Mouse (Mus musculus): ENCODE data around the gene Rb1. TPM values are rescaled to one million over a fixed set of nuclear protein-coding genes. Genes with fewer than 3 reads are reported as not detected.

Gene Rb1
- polyA plus RNA-seq, 1 experiment from 2014 or later = 15.8 TPM

DNA sequence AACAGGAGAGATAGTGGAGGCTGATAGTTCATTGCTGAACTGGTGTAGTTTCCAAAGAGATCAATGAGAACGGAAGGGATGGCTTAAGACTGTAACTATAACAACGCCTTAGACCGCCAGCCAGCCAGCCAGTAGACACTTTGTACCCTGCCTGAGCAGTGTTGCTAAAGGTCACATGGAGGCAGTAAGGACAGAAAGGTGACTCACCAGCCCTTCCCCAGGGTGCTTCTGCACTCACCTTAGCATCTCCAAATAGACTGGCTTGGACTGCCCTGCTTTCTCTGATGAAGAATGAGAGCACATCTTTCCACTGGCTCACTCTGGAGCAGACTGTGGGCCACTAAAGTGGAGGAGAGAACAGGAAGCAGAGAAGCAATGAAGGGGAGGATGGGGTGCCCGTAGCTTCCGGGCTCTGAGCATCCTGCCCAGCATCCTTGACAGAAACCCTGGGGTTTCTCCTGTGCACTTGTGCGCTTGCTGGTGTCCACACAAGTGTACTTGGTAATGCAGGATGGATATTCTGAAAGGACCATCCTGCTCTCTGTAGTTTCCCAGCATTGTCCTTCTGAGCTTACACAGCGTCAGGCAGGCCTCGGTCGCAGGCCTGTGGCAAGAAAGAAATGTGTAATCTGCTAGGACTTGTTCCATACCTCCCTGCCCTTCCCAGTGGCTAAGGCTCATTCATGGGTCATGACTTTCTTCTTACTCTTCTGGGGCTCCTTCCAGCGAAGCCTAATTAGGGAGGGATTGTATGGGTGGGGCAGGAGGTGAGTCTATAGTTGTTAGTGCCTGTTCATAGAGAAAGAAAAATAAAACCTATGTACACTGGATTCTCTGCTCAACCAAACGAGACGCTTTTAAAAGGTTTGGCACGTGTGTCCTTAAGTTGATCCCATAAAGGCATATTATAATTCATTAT is 155.4 kb downstream of the Rb1 start:
- Histone ChIP-seq H3K9me3 (ENCODE audit: control insufficient read depth, low read length) (no peaks in the 10 kb centered on the region), H3K27me3 (replicated peaks; ENCODE audit: control insufficient read depth, insufficient read depth, low read length) (no peaks in the 10 kb centered on the region), H3K36me3 (ENCODE audit: control insufficient read depth, insufficient read depth) (peaks cover 11% of the 10 kb centered on the region), H3K9ac (replicated peaks; ENCODE audit: low read depth, low read length) (no peak overlapping the region), H3K4me3 (replicated peaks; ENCODE audit: low read length) (no peak overlapping the region), H3K27ac (ENCODE audit: low read length) (no peak overlapping the region), H3K4me1 (replicated peaks; ENCODE audit: control insufficient read depth, insufficient read depth, low read length) (peaks cover 17% of the 10 kb centered on the region), H3K4me2 (ENCODE audit: low read length) (no peak overlapping the region)
- ATAC-seq = no peak
- 72% methylated on average over 13 of the region's 13 CpGs for WGBS

DNA sequence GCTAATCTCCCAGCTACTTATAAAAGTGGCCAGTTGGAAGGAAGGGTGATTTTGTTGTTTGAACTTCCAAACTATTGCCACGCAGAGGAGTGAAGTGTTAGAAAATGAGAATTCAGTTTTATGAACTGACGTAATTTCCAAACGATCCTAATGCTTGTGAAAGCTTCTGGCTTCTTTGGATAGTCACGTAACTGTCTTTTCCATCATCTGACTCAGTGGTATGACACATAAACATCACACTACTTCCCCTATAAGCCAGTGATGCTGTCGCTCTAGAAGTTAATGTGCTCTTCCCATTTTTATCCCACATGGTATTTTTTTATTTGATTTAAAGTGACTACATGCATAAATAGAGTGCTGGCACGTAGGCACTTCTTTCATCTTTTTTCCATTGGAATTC is 157.0 kb downstream of the Rb1 start:
- 88% methylated on average over 6 of the region's 6 CpGs for WGBS
- Histone ChIP-seq H3K36me3 (ENCODE audit: control insufficient read depth, insufficient read depth) (peaks cover 18% of the 10 kb centered on the region), H3K9ac (replicated peaks; ENCODE audit: low read depth, low read length) (no peak overlapping the region), H3K9me3 (ENCODE audit: control insufficient read depth, low read length) (no peaks in the 10 kb centered on the region), H3K4me2 (ENCODE audit: low read length) (no peak overlapping the region), H3K27me3 (replicated peaks; ENCODE audit: control insufficient read depth, insufficient read depth, low read length) (no peaks in the 10 kb centered on the region), H3K4me1 (replicated peaks; ENCODE audit: control insufficient read depth, insufficient read depth, low read length) (peaks cover 6% of the 10 kb centered on the region), H3K4me3 (replicated peaks; ENCODE audit: low read length) (no peak overlapping the region), H3K27ac (ENCODE audit: low read length) (no peak overlapping the region)
- ATAC-seq = no peak

DNA sequence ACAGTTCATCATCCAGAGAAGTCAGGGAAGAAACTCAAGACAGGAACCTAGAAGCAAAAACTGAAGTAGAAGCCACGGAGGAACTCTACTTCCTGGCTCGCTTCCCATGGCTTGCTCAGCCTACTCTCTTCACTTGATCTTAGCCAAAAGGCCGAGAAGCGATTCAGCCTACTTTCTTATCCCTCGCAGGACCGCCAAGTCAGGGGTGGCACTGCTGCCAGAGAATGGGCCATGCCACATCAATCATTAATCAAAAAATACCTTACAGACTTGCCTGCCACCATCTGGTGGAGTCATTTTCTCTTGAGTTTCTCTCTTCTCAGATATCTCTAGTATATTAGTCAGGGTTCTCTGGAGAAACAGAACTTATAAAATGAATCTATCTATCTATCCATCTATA is 160.5 kb downstream of the Rb1 start:
- Histone ChIP-seq H3K36me3 (ENCODE audit: control insufficient read depth, insufficient read depth) (peaks cover 33% of the 10 kb centered on the region), H3K27ac (ENCODE audit: low read length) (no peak overlapping the region), H3K4me1 (replicated peaks; ENCODE audit: control insufficient read depth, insufficient read depth, low read length) (no peaks in the 10 kb centered on the region), H3K4me3 (replicated peaks; ENCODE audit: low read length) (no peak overlapping the region), H3K27me3 (replicated peaks; ENCODE audit: control insufficient read depth, insufficient read depth, low read length) (no peaks in the 10 kb centered on the region), H3K4me2 (ENCODE audit: low read length) (no peak overlapping the region), H3K9me3 (ENCODE audit: control insufficient read depth, low read length) (no peaks in the 10 kb centered on the region), H3K9ac (replicated peaks; ENCODE audit: low read depth, low read length) (no peak overlapping the region)
- WGBS = 94% methylated on average over 6 of the region's 6 CpGs
- ATAC-seq = no peak

DNA sequence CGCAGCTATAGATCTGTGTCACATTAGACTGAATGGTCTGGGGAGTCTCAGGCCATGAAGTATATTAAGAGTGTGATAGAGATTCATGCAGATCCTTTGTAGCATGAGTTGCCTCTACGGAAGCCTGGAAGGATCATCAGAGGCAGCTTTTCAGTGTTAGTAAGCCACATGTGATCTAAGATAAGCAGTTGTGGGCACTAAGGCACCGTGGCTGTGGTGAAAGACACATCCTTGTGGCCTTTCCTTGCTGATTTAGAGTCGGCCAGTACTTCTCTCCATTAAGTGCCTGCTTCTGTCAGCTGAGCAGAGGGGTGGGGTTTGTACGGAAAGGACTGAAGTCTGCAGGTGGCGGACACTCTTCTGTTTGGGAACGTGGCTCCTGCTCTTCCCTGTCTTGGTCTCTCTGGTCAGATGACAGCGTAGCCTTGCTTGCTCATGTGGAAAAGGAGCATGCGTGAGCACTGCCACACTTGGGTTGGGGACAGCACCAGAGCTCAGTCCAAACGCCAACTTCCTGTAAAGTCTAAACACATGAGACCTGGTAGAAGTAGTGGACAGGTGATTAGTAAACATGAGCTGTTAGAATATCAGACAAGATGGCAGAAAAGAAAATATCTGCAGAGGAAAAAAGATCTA is 162.1 kb downstream of the Rb1 start:
- no peak overlapping the region for H3K9ac ChIP-seq (replicated peaks; ENCODE audit: low read depth, low read length)
- H3K4me2 ChIP-seq (ENCODE audit: low read length) = no peak overlapping the region
- no peaks in the 10 kb centered on the region for H3K4me1 ChIP-seq (replicated peaks; ENCODE audit: control insufficient read depth, insufficient read depth, low read length)
- WGBS = 96% methylated on average over 10 of the region's 10 CpGs
- ATAC-seq = no peak
- no peak overlapping the region for H3K27ac ChIP-seq (ENCODE audit: low read length)
- H3K9me3 ChIP-seq (ENCODE audit: control insufficient read depth, low read length) = no peaks in the 10 kb centered on the region
- no peaks in the 10 kb centered on the region for H3K27me3 ChIP-seq (replicated peaks; ENCODE audit: control insufficient read depth, insufficient read depth, low read length)
- H3K4me3 ChIP-seq (replicated peaks; ENCODE audit: low read length) = no peak overlapping the region
- H3K36me3 ChIP-seq (ENCODE audit: control insufficient read depth, insufficient read depth) = peaks cover 33% of the 10 kb centered on the region

DNA sequence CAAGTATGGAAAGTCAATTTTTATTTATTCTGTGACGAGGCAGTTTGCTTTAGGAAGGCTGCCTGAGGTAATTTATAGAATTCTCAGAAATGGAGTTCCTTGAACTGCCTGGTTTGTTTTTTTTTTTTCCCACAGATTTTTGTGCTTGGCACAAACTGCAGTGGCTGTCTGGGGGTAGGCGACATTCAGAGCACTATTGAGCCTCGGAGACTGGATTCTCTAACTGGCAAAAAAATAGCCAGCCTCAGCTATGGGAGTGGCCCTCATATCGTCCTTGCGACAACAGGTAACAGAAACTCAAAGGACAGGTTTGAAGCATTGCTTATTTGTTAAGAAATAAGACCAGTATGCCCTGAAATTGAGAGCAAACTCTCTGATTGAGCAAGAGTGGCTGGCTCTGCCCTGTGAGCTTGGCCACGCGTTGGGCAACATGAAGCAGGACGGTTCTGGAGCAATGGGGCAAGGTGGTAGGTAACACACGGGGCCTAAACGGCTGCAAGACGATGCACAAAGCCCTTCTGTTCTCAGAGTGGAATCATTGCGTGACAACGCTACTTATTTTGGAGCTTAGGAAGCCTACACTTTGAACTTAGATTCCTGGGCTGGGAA is 163.3 kb downstream of the Rb1 start:
- H3K27ac ChIP-seq (ENCODE audit: low read length) = no peak overlapping the region
- no peak overlapping the region for H3K4me3 ChIP-seq (replicated peaks; ENCODE audit: low read length)
- H3K36me3 ChIP-seq (ENCODE audit: control insufficient read depth, insufficient read depth) = peaks cover 28% of the 10 kb centered on the region
- no peaks in the 10 kb centered on the region for H3K27me3 ChIP-seq (replicated peaks; ENCODE audit: control insufficient read depth, insufficient read depth, low read length)
- H3K9ac ChIP-seq (replicated peaks; ENCODE audit: low read depth, low read length) = no peak overlapping the region
- WGBS = 88% methylated on average over 13 of the region's 13 CpGs
- H3K4me2 ChIP-seq (ENCODE audit: low read length) = no peak overlapping the region
- no peaks in the 10 kb centered on the region for H3K4me1 ChIP-seq (replicated peaks; ENCODE audit: control insufficient read depth, insufficient read depth, low read length)
- no peak for ATAC-seq
- no peaks in the 10 kb centered on the region for H3K9me3 ChIP-seq (ENCODE audit: control insufficient read depth, low read length)

DNA sequence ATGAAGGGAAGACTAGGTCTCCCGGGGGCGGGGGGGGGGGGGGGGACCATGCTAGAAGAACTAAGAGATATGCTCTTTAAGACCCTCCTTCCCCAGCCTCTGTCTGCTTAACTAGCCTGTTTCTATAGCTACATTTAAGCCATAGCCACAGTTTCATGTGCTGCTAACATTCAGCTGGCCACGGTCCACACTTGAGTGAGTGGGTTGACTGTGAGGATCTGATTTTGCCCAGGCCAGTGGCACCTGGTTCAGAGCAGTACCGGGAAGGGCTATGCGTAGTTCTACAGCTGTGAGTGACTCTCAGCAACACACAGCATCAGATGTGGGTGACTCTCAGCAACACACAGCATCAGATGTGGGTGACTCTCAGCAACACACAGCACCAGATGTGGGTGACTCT is 164.3 kb downstream of the Rb1 start:
- peaks cover 26% of the 10 kb centered on the region for H3K36me3 ChIP-seq (ENCODE audit: control insufficient read depth, insufficient read depth)
- 96% methylated on average over 5 of the region's 5 CpGs for whole genome bisulfite sequencing

DNA sequence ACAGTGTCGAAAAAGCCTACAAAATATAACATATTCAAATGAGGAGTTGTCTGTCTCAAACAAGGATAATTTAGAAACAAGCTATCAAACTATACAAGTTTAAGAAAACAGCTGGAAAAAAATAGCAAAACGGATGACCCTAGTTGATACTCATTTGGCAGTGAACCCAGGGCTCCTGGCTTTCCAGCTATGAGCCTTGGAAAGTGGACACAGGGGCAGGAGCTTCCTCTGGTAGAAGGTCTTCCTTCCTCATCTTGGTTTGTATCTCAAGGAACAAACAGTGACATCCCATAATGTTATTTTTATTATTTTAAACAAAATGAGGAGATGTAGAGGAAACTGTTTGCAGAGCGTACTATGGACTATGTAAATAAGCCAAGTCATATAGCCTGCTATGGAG is 177.5 kb downstream of the Rb1 start:
- H3K9me3 ChIP-seq (ENCODE audit: control insufficient read depth, low read length) = no peaks in the 10 kb centered on the region
- no peak overlapping the region for H3K9ac ChIP-seq (replicated peaks; ENCODE audit: low read depth, low read length)
- peaks cover 11% of the 10 kb centered on the region for H3K4me1 ChIP-seq (replicated peaks; ENCODE audit: control insufficient read depth, insufficient read depth, low read length)
- no peak overlapping the region for H3K4me3 ChIP-seq (replicated peaks; ENCODE audit: low read length)
- 81% methylated on average over 3 of the region's 3 CpGs for WGBS
- no peak for ATAC-seq
- H3K4me2 ChIP-seq (ENCODE audit: low read length) = no peak overlapping the region
- 0 out of 2 replicates have a peak, but pooled peaks cover 2% of the 10 kb centered on the region for H3K36me3 ChIP-seq (ENCODE audit: control insufficient read depth, insufficient read depth)
- no peaks in the 10 kb centered on the region for H3K27me3 ChIP-seq (replicated peaks; ENCODE audit: control insufficient read depth, insufficient read depth, low read length)
- no peak overlapping the region for H3K27ac ChIP-seq (ENCODE audit: low read length)

More for the DNA sequence above, 164.3 kb downstream of the Rb1 start:
- no peaks in the 10 kb centered on the region for H3K27me3 ChIP-seq (replicated peaks; ENCODE audit: control insufficient read depth, insufficient read depth, low read length)
- no peak overlapping the region for H3K4me2 ChIP-seq (ENCODE audit: low read length)
- H3K9me3 ChIP-seq (ENCODE audit: control insufficient read depth, low read length) = no peaks in the 10 kb centered on the region
- ATAC-seq = no peak
- H3K27ac ChIP-seq (ENCODE audit: low read length) = no peak overlapping the region
- no peak overlapping the region for H3K4me3 ChIP-seq (replicated peaks; ENCODE audit: low read length)
- H3K4me1 ChIP-seq (replicated peaks; ENCODE audit: control insufficient read depth, insufficient read depth, low read length) = no peaks in the 10 kb centered on the region
- no peak overlapping the region for H3K9ac ChIP-seq (replicated peaks; ENCODE audit: low read depth, low read length)

DNA sequence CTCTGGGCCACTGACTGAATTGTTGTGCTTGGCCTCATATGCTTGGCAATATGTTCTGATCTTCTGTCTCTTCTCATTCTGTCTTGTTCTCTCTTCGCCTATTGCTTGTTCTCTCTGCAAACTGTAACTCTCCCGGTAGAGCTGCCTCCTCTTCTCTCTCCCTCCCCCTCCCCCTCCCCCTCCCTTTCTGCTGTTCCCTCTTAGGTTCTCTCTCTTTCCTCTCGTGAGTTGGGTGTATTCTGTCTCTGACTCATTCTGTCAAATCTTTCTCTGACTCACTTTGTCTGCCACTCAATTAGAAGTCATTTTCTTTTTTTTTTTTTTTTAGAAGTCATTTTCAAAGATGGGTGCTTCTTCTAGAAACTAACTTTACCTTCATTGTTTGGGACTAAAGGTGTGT is 178.9 kb downstream of the Rb1 start:
- peaks cover 17% of the 10 kb centered on the region for H3K4me1 ChIP-seq (replicated peaks; ENCODE audit: control insufficient read depth, insufficient read depth, low read length)
- H3K27me3 ChIP-seq (replicated peaks; ENCODE audit: control insufficient read depth, insufficient read depth, low read length) = no peaks in the 10 kb centered on the region
- no peak overlapping the region for H3K4me3 ChIP-seq (replicated peaks; ENCODE audit: low read length)
- no peaks in the 10 kb centered on the region for H3K36me3 ChIP-seq (ENCODE audit: control insufficient read depth, insufficient read depth)
- no peak for ATAC-seq
- H3K9ac ChIP-seq (replicated peaks; ENCODE audit: low read depth, low read length) = no peak overlapping the region
- H3K4me2 ChIP-seq (ENCODE audit: low read length) = no peak overlapping the region
- no peaks in the 10 kb centered on the region for H3K9me3 ChIP-seq (ENCODE audit: control insufficient read depth, low read length)
- WGBS = 55% methylated on average over 3 of the region's 3 CpGs
- H3K27ac ChIP-seq (ENCODE audit: low read length) = no peak overlapping the region

DNA sequence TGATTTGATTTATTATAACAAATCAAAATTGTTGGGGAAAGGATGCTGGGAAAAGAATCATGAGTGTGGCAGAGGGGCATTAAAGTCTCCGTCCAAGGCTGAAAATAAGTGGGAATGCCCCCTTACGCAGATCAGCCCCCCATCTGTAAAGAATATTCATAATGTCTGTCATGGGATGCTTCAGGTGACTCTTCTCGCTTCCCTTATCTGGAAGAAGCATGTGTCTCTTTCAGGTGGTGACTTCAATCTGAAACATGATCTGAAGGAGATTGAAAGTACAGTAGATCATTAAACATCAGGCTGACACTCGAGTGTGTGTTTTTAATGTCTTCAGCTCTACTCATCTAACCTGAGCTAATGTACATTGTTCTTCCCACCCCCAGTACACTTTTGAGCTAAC is 180.1 kb downstream of the Rb1 start:
- peaks cover 17% of the 10 kb centered on the region for H3K4me1 ChIP-seq (replicated peaks; ENCODE audit: control insufficient read depth, insufficient read depth, low read length)
- no peak overlapping the region for H3K4me2 ChIP-seq (ENCODE audit: low read length)
- 97% methylated on average over 4 of the region's 4 CpGs for WGBS
- H3K9me3 ChIP-seq (ENCODE audit: control insufficient read depth, low read length) = no peaks in the 10 kb centered on the region
- no peak overlapping the region for H3K9ac ChIP-seq (replicated peaks; ENCODE audit: low read depth, low read length)
- no peak for ATAC-seq
- no peak overlapping the region for H3K4me3 ChIP-seq (replicated peaks; ENCODE audit: low read length)
- H3K27ac ChIP-seq (ENCODE audit: low read length) = no peak overlapping the region
- H3K27me3 ChIP-seq (replicated peaks; ENCODE audit: control insufficient read depth, insufficient read depth, low read length) = no peaks in the 10 kb centered on the region
- H3K36me3 ChIP-seq (ENCODE audit: control insufficient read depth, insufficient read depth) = no peaks in the 10 kb centered on the region

Measured in forebrain, embryonic 16.5 days (tissue).